Mouse (Mus musculus) CH12.LX (cell line): ENCODE measurements around the gene Sav1.

Source experiments
- CHD1 ChIP-seq: IDR thresholded peaks from 2 replicates; pipeline ENCODE4 v1.6.1; 2012; ENCODE audit warnings: low read depth, low read length, improper control_type of control experiment, inconsistent platforms
- CHD2 ChIP-seq: IDR thresholded peaks from 2 replicates; pipeline ENCODE4 v1.6.1; 2011; ENCODE audit warnings: low read length, improper control_type of control experiment
- CTCF ChIP-seq, 2 experiments: IDR thresholded peaks in 1 of 2; conservative IDR thresholded peaks in 1 of 2; 2 replicates each; pipeline ENCODE4 v1.5.1; 2011 to 2012; ENCODE audit warnings: low read depth in 2 of 2, low read length in 2 of 2, improper control_type of control experiment in 1 of 2, inconsistent platforms in 1 of 2, mild to moderate bottlenecking in 1 of 2, moderate library complexity in 1 of 2
- JUND ChIP-seq: conservative IDR thresholded peaks from 2 replicates; pipeline ENCODE4 v1.6.1; 2011; ENCODE audit warnings: low read depth, low read length, improper control_type of control experiment
- KAT2A ChIP-seq: IDR thresholded peaks from 2 replicates; pipeline ENCODE4 v1.6.1; 2012; ENCODE audit warnings: low read length, improper control_type of control experiment, inconsistent platforms; ENCODE audit not compliant: insufficient replicate concordance
- MAX ChIP-seq: IDR thresholded peaks from 2 replicates; pipeline ENCODE4 v1.6.1; 2011; ENCODE audit warnings: low read length, improper control_type of control experiment
- MAZ ChIP-seq: IDR thresholded peaks from 2 replicates; pipeline ENCODE4 v1.6.1; 2012; ENCODE audit warnings: low read depth, mild to moderate bottlenecking, inconsistent platforms, low read length, improper control_type of control experiment, moderate library complexity
- PAX5 ChIP-seq: IDR thresholded peaks from 2 replicates; pipeline ENCODE4 v1.6.1; 2012; ENCODE audit warnings: low read length, inconsistent platforms, mixed read lengths
- POLR2A ChIP-seq: IDR thresholded peaks from 2 replicates; pipeline ENCODE4 v1.6.1; 2011; ENCODE audit warnings: low read depth, mild to moderate bottlenecking, improper control_type of control experiment, low read length
- POLR2AphosphoS2 ChIP-seq: IDR thresholded peaks from 2 replicates; pipeline ENCODE4 v1.6.1; 2011; ENCODE audit warnings: low read depth, low read length, improper control_type of control experiment
- SMC3 ChIP-seq: IDR thresholded peaks from 2 replicates; pipeline ENCODE4 v1.6.1; 2011; ENCODE audit warnings: low read depth, low read length, improper control_type of control experiment
- TBP ChIP-seq: conservative IDR thresholded peaks from 2 replicates; pipeline ENCODE4 v1.6.1; 2011; ENCODE audit warnings: low read depth, low read length, improper control_type of control experiment
- TCF12 ChIP-seq: IDR thresholded peaks from 2 replicates; pipeline ENCODE4 v1.6.1; 2014; ENCODE audit warnings: low read depth, mild to moderate bottlenecking, inconsistent platforms, low read length, improper control_type of control experiment
- UBTF ChIP-seq: IDR thresholded peaks from 2 replicates; pipeline ENCODE4 v1.6.1; 2012; ENCODE audit warnings: low read depth, mild to moderate bottlenecking, inconsistent platforms, low read length, improper control_type of control experiment, moderate library complexity

- TF ChIP-seq TCF12 (no peak), POLR2A (no peak), UBTF (no peak), MAX (no peak), CHD2 (no peak), JUND (no peak), CTCF (conservative IDR thresholded peaks at IDR 0.05 in 1 of 2, IDR thresholded peaks at IDR 0.05 in 1 of 2; ENCODE audit: low read depth in 2 of 2, low read length in 2 of 2) (no peak), PAX5 (no peak), SMC3 (no peak), CHD1 (no peak), KAT2A (no peak), POLR2AphosphoS2 (no peak), TBP (no peak), MAZ (no peak)
These were observed 38.6 kb upstream of the Sav1 start for GRCm38 (mm10) chr12:70025431-70025830.
